Mouse (Mus musculus) brown adipose tissue, adult 24 weeks (tissue): ENCODE data around the gene Gm20517. TPM values are rescaled to one million over a fixed set of nuclear protein-coding genes. Genes with fewer than 3 reads are reported as not detected.

Experiments
- H3K27ac ChIP-seq: fragments of 200-500 bp; replicated peaks from 2 replicates; pipeline ENCODE4 v1.5.1; 2012; ENCODE audit warnings: low read depth, mild to moderate bottlenecking, low read length
- H3K4me1 ChIP-seq: fragments of 200-500 bp; 2 replicates; pipeline ENCODE4 v1.6.1; 2012; ENCODE audit warnings: low read length, mixed read lengths; ENCODE audit not compliant: control insufficient read depth, insufficient read depth, insufficient read length
- H3K4me3 ChIP-seq: fragments of 200-500 bp; 2 replicates; pipeline ENCODE4 v1.5.1; 2012; ENCODE audit warnings: low read depth, mild to moderate bottlenecking, low read length, moderate library complexity; ENCODE audit not compliant: insufficient read depth
- polyA plus RNA-seq: library from polyadenylated mRNA; stranded (reverse); fragments of >200 nt; gene quantifications from 2 replicates; pipeline ENCODE4 v1.2.4, GENCODE M21; 2012; ENCODE audit not compliant: missing spikeins, insufficient read depth, insufficient read length

The Gm20517 gene
- polyA plus RNA-seq, 1 experiment, result 5.0 TPM

DNA sequence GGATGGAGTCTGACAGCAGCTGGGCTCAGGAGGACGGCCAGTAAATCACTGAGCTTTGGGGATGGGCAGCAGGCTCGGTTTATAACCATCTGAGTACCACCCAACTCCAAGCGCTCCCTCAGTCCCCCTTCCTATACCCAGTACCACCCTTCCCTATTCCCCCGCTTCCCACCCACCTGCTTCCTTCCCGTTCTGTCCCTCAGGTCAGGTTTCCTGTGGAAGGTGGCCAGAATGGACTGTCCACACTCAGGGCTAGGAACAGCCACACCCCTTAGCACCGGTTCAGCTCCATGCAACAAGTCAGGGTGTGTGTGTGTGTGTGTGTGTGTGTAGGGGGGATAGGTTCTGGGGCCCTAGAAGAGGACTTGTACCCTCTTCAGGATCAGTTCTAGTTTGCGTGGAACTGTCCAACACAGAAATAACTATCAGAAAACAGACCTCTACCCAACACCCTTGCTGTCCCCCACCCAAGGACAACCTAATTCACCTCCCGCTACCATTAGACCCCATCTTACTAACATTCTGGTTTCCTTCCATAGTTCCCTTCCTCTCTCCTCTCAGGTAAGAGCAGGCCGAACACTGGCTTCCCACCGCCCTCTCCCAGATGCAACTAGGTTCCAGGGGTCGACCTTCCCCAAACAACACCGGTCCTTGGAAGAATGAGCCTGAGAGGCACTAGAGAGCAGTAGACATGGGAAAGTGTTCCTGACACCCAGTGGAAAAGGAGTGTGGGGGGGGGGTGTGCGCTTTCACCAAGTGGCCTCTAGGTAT is 82.5 kb downstream of the Gm20517 start:
- Histone ChIP-seq H3K4me3 (peak overlapping the region; percentile 78), H3K27ac (peak overlapping the region; percentile 73), H3K4me1 (peaks cover 2% of the 10 kb centered on the region; the same call in 1 of the 2 replicates)

DNA sequence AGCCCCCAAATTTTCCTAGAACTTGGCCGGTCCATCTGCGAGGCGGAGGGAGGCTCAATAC is 82.9 kb downstream of the Gm20517 start, which contains the start of gene Gm21981:
Gene Gm21981, minus strand, starts transcription at position 14 of the 61 bp plus-strand sequence.
- H3K27ac ChIP-seq, result peak within 1 kb of the TSS; percentile 73
- H3K4me3 ChIP-seq, result peak within 1 kb of the TSS; percentile 78
- no peaks in the 10 kb centered on the region; the same call in 1 of the 2 replicates for H3K4me1 ChIP-seq

- Histone ChIP-seq H3K4me1 (no peaks in the 10 kb centered on the region), H3K4me3 (peak within 1 kb of the TSS; percentile 78), H3K27ac (peak within 1 kb of the TSS; percentile 73)
Observed at GRCm38 (mm10) chr17:47694503-47695336, 83.3 kb downstream of the Gm20517 start, which contains the start of gene Prickle4. TSS of gene Prickle4 (minus strand) at chr17:47694736.

GRCm38 (mm10) chr17:47695337-47695710 is 83.9 kb downstream of the Gm20517 start:
- Histone ChIP-seq H3K4me3 (peak overlapping the region; percentile 78), H3K27ac (no peak overlapping the region), H3K4me1 (no peaks in the 10 kb centered on the region)

DNA sequence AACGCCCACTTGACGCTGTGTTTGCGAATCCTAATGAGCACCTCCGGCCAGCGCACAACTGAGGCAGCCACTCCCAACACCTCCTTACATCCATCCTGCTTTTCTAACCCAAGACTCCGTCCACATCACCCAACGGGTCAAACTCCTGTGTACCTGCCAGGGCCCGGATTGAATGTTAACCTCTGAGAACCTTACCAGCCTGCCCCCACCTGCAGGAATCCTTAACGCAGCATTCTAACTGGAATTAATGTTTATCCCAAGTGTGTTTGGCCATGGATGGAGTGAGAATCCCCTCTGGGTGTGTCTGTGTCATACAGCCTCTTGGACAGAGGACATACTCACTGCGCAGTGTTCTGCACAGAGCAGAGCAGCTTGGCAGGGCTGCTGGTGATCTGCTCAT is 86.8 kb downstream of the Gm20517 start:
- Histone ChIP-seq H3K4me1 (no peaks in the 10 kb centered on the region), H3K27ac (no peak overlapping the region), H3K4me3 (no peak overlapping the region)

DNA sequence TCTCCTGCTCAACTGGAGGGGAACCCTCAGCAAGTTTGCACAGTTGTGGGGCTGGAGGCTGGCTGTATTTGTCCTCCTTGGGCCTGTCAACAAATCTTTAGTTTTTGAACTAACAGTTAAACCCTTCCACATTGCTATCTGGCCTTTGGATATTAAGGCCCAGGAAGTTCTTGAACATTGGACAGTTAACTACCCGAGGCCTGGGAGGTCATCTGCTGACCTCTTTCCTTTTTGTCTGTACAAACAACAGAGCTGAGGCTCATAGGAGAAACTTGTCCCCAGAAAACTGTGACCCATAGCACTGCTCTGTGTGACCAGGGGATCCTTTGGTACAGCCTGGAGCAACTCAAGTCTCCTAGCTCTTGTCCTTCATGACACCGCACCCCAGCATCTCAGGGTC is 87.7 kb downstream of the Gm20517 start:
- no peak overlapping the region for H3K4me3 ChIP-seq
- H3K27ac ChIP-seq, result no peak overlapping the region
- H3K4me1 ChIP-seq, result no peaks in the 10 kb centered on the region

DNA sequence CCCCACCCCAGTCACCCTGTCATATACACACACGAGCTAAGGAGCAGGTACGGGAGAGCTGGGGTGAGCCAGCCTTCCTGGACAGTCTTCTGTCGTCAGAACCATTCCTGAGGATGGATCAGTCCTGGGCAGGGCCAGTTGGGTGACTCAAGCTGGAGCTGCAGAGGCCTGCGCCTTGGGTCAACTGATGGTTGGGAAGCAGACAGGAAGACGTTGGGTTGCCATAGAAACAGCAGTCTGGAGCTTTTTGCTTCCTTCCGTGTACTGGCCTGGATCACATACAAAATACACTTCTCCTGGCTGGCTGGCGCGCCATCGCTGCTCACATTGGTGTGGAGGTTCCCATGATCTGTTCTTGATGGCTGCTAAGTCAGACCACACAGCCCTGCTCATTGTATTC is 90.4 kb downstream of the Gm20517 start:
- H3K27ac ChIP-seq, result no peak overlapping the region
- no peaks in the 10 kb centered on the region for H3K4me1 ChIP-seq

GRCm38 (mm10) chr17:47702548-47703345 is 91.4 kb downstream of the Gm20517 start:
- Histone ChIP-seq H3K27ac (no peak overlapping the region), H3K4me3 (no peak overlapping the region), H3K4me1 (no peaks in the 10 kb centered on the region)

More for the DNA sequence above, 90.4 kb downstream of the Gm20517 start:
- H3K4me3 ChIP-seq, result no peak overlapping the region

DNA sequence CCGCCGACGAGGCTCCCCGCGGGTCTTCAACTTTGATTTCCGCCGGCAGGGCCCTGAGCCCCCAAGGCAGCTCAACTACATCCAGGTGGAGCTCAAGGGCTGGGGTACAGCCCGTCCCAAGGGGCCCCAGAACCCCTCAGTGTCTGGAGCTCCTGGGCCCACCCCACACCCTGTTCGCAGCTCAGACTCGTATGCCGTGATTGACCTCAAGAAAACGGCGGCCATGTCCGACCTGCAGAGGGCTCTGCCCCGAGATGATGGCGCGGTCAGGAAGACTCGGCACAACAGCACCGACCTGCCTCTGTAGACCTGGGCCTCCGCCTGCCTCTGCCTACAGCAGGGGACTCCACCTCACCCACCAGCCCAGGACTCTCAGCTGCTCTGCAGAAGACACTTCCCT is 92.2 kb downstream of the Gm20517 start:
- Histone ChIP-seq H3K27ac (no peak overlapping the region), H3K4me1 (no peaks in the 10 kb centered on the region), H3K4me3 (no peak overlapping the region)

DNA sequence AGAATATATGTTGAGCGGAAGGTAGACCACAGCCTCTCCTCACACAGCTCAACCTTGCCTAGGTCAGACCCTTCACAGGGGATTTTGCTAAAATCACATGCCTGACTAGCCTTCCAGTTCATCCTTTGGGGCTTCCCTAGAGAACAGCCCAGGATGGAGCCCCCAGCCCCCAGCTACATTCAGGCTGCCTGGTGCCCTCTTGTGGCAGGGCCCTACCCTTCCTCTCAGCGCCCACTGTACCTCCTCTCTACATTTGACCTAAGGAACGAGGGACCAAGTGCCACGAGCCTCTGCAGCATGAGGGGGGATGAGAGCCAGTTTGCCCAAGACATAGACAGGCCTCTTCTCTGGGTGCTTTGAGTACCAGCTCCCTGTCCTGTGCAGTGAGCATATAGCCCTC is 93.3 kb downstream of the Gm20517 start:
- Histone ChIP-seq H3K4me1 (no peaks in the 10 kb centered on the region), H3K27ac (no peak overlapping the region), H3K4me3 (no peak overlapping the region)

DNA sequence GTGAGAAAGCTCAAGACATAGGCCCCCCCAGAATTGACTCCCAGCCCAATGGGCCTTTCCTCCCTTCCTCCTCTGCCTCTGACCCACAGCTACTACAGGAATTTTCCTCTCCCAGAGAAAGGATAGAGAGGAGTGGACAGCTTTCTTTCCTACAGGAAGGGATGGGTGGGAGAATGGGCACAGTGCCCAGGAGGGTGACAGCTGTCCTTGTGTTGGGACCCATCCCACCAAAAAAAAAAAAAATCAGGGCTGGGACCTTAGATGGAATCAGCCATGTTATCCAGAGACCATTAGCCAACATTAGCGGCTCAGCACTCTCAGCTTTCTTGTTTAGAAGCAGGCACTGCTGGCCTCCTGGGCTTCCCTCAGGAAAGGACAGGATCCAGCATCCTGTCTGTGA is 94.8 kb downstream of the Gm20517 start:
- Histone ChIP-seq H3K4me3 (no peak overlapping the region), H3K27ac (no peak overlapping the region), H3K4me1 (no peaks in the 10 kb centered on the region)

DNA sequence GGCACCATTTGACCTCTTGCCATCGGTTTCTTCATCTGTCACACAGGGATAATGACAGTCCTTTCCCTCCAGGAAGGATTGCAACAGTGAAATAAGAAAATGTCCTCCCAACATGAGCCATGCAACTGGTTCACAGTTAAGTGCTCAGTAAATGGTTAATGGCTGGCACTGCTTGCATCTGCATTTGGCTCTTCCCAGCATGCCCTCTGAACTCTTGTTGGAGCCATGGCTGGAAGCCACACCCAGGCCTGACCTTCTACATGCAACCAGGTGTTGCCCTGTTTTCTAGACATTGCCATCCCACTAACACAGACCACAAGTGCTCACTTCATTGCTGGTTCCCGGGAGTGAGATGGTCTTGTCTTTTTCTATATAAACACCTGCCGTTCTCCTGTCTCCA is 96.6 kb downstream of the Gm20517 start:
- H3K27ac ChIP-seq, result no peak overlapping the region
- no peaks in the 10 kb centered on the region for H3K4me1 ChIP-seq
- H3K4me3 ChIP-seq, result no peak overlapping the region

GRCm38 (mm10) chr17:47708972-47709371 is 97.6 kb downstream of the Gm20517 start:
- H3K27ac ChIP-seq, result no peak overlapping the region
- H3K4me1 ChIP-seq, result no peaks in the 10 kb centered on the region
- H3K4me3 ChIP-seq, result no peak overlapping the region

DNA sequence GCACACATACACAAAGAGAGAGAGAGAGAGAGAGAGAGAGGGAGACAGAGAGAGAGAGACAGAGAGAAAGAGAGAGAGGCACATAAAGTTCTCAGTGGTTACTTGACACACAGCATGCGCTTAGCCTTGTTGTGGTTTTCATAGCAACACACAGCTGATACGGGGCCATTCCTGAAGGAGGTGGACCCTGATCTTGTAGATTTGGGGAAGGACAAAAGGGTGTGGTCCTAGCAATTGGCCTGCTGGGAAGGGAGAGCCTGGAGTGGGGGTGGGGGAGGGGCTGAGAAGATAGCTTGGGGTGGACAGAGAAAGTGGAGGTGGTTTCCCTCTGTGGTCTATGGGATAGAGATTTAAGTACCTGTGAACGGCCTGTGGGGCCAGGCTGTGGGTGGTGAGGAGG is 98.6 kb downstream of the Gm20517 start:
- Histone ChIP-seq H3K4me1 (no peaks in the 10 kb centered on the region), H3K4me3 (no peak overlapping the region), H3K27ac (no peak overlapping the region)

DNA sequence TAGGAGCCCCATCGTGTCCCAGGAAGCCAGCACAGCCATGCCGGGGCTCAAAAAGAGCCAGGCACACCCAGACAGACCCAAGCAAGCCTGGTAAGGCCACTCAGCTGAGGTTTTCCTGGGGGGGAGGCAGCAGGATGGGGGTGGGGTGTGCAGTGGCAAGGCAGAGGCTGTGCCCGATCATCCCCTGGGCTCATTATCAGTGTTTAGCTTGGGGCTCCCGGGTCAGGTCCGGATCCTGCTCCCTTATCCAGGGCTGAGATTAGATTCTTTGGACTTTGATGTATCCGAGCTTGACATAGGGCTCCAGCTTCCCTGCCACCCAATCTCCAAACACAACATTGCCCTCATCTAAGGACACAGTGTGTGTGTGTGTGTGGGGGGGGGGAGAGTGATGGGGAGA is 100.5 kb downstream of the Gm20517 start:
- Histone ChIP-seq H3K27ac (no peak overlapping the region), H3K4me3 (no peak overlapping the region), H3K4me1 (no peaks in the 10 kb centered on the region)
